Mouse (Mus musculus) olfactory bulb, adult 2 months (tissue): ENCODE measurements at regions not wholly inside any gene's neighbourhood (a gene's known extent, or its start where the extent isn't known, plus 50 kb on each side); places are given as distances from the start of the nearest gene placed in this dataset.
"Not testable (repeated sequence)": the region's sequence is repeated elsewhere in the genome, so short reads cannot be mapped to it uniquely, and the experiment has no call there.

Experiments used
- H3K27ac ChIP-seq: fragments of 200-500 bp; 2 replicates; pipeline ENCODE4 v1.5.1; 2012; ENCODE audit warnings: low read depth, low read length; ENCODE audit not compliant: insufficient read depth
- H3K4me1 ChIP-seq: fragments of 200-500 bp; 2 replicates; pipeline ENCODE4 v1.6.1; 2012; ENCODE audit warnings: low read length; ENCODE audit not compliant: control insufficient read depth, insufficient read depth
- H3K4me3 ChIP-seq: fragments of 200-500 bp; 2 replicates; pipeline ENCODE4 v1.5.1; 2012; ENCODE audit warnings: mild to moderate bottlenecking, low read depth, low read length, moderate library complexity; ENCODE audit not compliant: insufficient read depth
- CTCF ChIP-seq: fragments of 200-500 bp; IDR thresholded peaks from 2 replicates; pipeline ENCODE4 v1.5.1; 2012; ENCODE audit warnings: low read depth, mild to moderate bottlenecking, low read length, moderate library complexity; ENCODE audit not compliant: insufficient read depth
- POLR2A ChIP-seq: fragments of 200-500 bp; IDR thresholded peaks from 2 replicates; pipeline ENCODE4 v1.6.1; 2012; ENCODE audit warnings: mild to moderate bottlenecking, low read depth, low read length, moderate library complexity; ENCODE audit not compliant: insufficient read depth
- WGBS: fragments of 180-500 bp; shearing (Covaris S2); methylation state at CpG from one replicate; pipeline ENCODE4 v1.1.7; 2018; 5-methylcytosine and 5-hydroxymethylcytosine counted together

- no peak overlapping the region for H3K4me3 ChIP-seq
- H3K27ac ChIP-seq: no peak overlapping the region
- WGBS: 80% methylated on average over 7 of the region's 7 CpGs
- TF ChIP-seq CTCF: no peak
- TF ChIP-seq POLR2A: no peak
- no peaks in the 10 kb centered on the region; the same call in 1 of the 2 replicates for H3K4me1 ChIP-seq
These were observed 225.2 kb downstream of the Utp18 start for GRCm38 (mm10) chr11:93660379-93660778.

GRCm38 (mm10) chr11:93658719-93659118, 226.8 kb downstream of the Utp18 start:
- WGBS: 66% methylated on average over 8 of the region's 8 CpGs
- Histone ChIP-seq H3K4me1 (peaks cover under 1% of the 10 kb centered on the region), H3K27ac (no peak overlapping the region), H3K4me3 (no peak overlapping the region)
- TF ChIP-seq CTCF (no peak), POLR2A (no peak)

- Histone ChIP-seq H3K4me1 (peaks cover 3% of the 10 kb centered on the region), H3K4me3 (no peak overlapping the region), H3K27ac (no peak overlapping the region)
- 78% methylated on average over 9 of the region's 9 CpGs for WGBS
- TF ChIP-seq POLR2A (no peak), CTCF (no peak)
These were observed 229.8 kb downstream of the Utp18 start for GRCm38 (mm10) chr11:93655602-93656239.

GRCm38 (mm10) chr11:93653401-93653800, 232.2 kb downstream of the Utp18 start:
- WGBS: 31% methylated on average over 3 of the region's 3 CpGs
- H3K4me3 ChIP-seq: no peak overlapping the region
- H3K27ac ChIP-seq: 0 out of 2 replicates have a peak overlapping the region, but pooled peaks have one; percentile 45
- TF ChIP-seq POLR2A: no peak
- no peak for TF ChIP-seq CTCF
- peaks cover 3% of the 10 kb centered on the region for H3K4me1 ChIP-seq

- H3K4me3 ChIP-seq, H3K4me1 ChIP-seq, H3K27ac ChIP-seq: not testable (repeated sequence)
These were observed 233.6 kb downstream of the Utp18 start for GRCm38 (mm10) chr11:93651966-93652365.
